Mouse (Mus musculus): ENCODE data around the gene Foxb1.
A peak's percentile ranks its signal among the peaks of the same experiment; 100 is the strongest.

Gene Foxb1

GRCm38 (mm10) chr9:69760371-69761301, at the start of gene Foxb1:
Gene Foxb1, minus strand, starts transcription at chr9:69760940.
- no peak for DNase-seq (ENCODE audit: low spot score)

- peak; percentile 5 for DNase-seq (ENCODE audit: low spot score)
These were observed 29.8 kb upstream of the Foxb1 start for GRCm38 (mm10) chr9:69790562-69790961.

GRCm38 (mm10) chr9:69779996-69780395, 19.3 kb upstream of the Foxb1 start:
- DNase-seq (ENCODE audit: low spot score), result no peak

GRCm38 (mm10) chr9:69769949-69770585, 9.3 kb upstream of the Foxb1 start:
- no peak for DNase-seq (ENCODE audit: low spot score)

- no peak for DNase-seq (ENCODE audit: low spot score)
These were observed 8.6 kb upstream of the Foxb1 start for GRCm38 (mm10) chr9:69769091-69769948.

GRCm38 (mm10) chr9:69768136-69768875, 7.6 kb upstream of the Foxb1 start:
- no peak for DNase-seq (ENCODE audit: low spot score)

GRCm38 (mm10) chr9:69767421-69767820, 6.7 kb upstream of the Foxb1 start:
- no peak for DNase-seq (ENCODE audit: low spot score)

- DNase-seq (ENCODE audit: low spot score), result no peak
These were observed 6.2 kb upstream of the Foxb1 start for GRCm38 (mm10) chr9:69766936-69767335.

- DNase-seq (ENCODE audit: low spot score), result no peak
These were observed 5.6 kb upstream of the Foxb1 start for GRCm38 (mm10) chr9:69766301-69766700.

- no peak for DNase-seq (ENCODE audit: low spot score)
These were observed 4.8 kb upstream of the Foxb1 start for GRCm38 (mm10) chr9:69765483-69766050.

- DNase-seq (ENCODE audit: low spot score), result no peak
These were observed 4.1 kb upstream of the Foxb1 start for GRCm38 (mm10) chr9:69764586-69765482.

- DNase-seq (ENCODE audit: low spot score), result no peak
These were observed 3.2 kb upstream of the Foxb1 start for GRCm38 (mm10) chr9:69763681-69764585.

GRCm38 (mm10) chr9:69762703-69763102, 2.0 kb upstream of the Foxb1 start:
- no peak for DNase-seq (ENCODE audit: low spot score)

- DNase-seq (ENCODE audit: low spot score), result no peak
These were observed 1.5 kb upstream of the Foxb1 start for GRCm38 (mm10) chr9:69762221-69762620.

GRCm38 (mm10) chr9:69761569-69761968, 829 bp upstream of the Foxb1 start:
- DNase-seq (ENCODE audit: low spot score), result no peak

- no peak for DNase-seq (ENCODE audit: low spot score)
These were observed 969 bp downstream of the Foxb1 start for GRCm38 (mm10) chr9:69759721-69760221.

- DNase-seq (ENCODE audit: low spot score), result no peak
These were observed 1.7 kb downstream of the Foxb1 start for GRCm38 (mm10) chr9:69758946-69759615.

- DNase-seq (ENCODE audit: low spot score), result no peak
These were observed 2.2 kb downstream of the Foxb1 start for GRCm38 (mm10) chr9:69758506-69758905.
